Mouse (Mus musculus) kidney, postnatal 25 days (tissue): ENCODE results near the gene Rnf215.
"Not testable (repeated sequence)": the region's sequence is repeated elsewhere in the genome, so short reads cannot be mapped to it uniquely, and the experiment has no call there.

Source experiments
- DNase-seq, 2 experiments: peaks; one replicate each; pipeline ENCODE4 v3.0.0; 2021; ENCODE audit warnings: mixed read lengths in 2 of 2

Gene Rnf215

GRCm38 (mm10) chr11:4113970-4114369 lies 21.0 kb upstream of the Rnf215 start:
- no peak for DNase-seq

DNA sequence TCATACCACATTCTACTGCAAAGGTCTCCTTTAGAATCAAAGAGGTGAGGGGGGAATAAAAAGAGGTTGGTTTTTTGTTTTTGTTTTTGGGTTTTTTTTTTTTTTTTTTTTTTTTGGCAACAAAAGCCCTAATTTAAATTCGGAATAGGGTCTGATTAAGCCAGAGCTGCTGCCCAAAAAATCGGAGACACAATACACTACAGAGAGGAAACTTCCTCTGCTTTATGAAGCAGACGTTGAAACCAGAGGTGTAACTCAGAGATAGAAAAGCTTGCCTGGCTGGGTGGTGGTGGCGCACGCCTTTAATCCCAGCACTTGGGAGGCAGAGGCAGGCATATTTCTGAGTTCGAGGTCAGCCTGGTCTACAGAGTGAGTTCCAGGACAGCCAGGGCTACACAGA lies 20.5 kb upstream of the Rnf215 start:
- not testable (repeated sequence) for DNase-seq

DNA sequence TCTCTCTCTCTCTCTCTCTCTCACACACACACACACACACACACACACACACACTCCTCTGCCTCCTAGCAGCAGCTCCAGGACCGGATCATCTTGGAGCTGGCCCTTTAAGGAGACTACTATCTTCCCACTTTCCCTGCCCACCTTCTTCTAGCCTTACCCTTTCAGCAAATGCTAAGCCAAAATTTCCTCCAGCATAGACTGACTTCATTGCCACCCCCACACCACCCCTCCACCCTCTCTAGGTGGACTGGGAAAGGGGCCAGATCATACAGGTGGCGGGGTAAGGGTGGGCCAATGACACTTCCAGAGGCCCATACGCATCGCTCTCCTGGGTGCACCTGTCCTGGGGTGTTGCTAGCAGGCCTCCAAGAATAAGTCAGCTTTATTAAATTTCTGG lies 19.6 kb upstream of the Rnf215 start:
- no peak for DNase-seq

GRCm38 (mm10) chr11:4116458-4117141 lies 18.4 kb upstream of the Rnf215 start:
- DNase-seq = peak in 1 of 2 experiments; percentile 39

DNA sequence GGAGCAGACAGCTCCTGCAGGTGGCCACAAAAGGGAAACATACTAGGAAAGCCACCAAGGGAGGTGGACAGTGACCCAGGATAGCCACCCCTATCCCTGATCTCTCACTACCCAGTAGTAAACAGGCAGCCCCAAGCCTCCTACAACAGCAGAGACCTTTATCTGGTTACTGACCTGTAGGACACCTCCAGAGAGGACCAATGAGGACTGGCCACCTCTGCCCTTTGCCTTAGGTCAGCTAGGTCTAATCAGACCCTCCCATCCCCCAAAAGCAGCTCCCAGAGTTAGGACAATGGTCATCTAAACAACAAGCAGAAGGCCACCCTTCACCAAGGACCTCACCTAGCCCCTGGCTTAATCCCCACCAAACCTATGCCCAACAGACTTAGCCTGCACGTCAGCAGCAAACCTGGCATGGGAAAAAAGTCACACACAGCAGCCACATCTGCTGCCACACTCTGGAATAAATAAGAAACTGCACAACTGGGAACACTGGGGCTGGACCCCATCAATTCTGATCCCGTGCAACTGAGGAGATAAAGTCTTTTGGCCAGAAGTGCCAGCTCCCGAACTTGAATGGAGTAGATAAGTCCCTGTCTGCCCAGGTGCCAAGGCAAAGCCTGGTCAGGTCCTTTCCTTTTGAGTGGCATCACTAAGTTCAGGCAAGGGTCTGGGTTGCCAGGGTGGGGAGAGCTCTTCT lies 17.5 kb upstream of the Rnf215 start:
- DNase-seq = no peak

GRCm38 (mm10) chr11:4118081-4118921 lies 16.7 kb upstream of the Rnf215 start:
- DNase-seq = peak; percentile 84 to 87

GRCm38 (mm10) chr11:4119635-4120034 lies 15.4 kb upstream of the Rnf215 start:
- no peak for DNase-seq

DNA sequence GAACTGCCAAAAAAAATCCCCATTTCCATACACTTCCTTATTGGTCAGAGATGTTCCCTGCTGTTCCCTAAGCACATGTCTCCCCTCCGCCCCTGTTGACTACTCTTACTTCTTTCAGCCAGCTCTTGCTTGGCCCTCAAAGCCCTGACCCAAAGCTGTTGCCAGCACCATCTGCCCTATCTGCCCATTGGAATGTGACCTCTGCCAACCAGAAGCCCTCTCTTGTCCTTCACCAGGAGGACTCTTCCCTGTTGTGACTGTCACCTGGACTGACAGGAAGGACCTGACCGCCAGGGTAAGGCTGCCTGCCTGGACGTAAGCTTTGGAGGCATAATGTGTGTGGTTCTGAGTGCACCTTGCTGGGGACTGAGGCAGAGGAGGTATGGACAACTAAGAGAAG lies 13.3 kb upstream of the Rnf215 start:
- DNase-seq = no peak

- DNase-seq = no peak
Measured at GRCm38 (mm10) chr11:4122226-4122625, 12.8 kb upstream of the Rnf215 start.

DNA sequence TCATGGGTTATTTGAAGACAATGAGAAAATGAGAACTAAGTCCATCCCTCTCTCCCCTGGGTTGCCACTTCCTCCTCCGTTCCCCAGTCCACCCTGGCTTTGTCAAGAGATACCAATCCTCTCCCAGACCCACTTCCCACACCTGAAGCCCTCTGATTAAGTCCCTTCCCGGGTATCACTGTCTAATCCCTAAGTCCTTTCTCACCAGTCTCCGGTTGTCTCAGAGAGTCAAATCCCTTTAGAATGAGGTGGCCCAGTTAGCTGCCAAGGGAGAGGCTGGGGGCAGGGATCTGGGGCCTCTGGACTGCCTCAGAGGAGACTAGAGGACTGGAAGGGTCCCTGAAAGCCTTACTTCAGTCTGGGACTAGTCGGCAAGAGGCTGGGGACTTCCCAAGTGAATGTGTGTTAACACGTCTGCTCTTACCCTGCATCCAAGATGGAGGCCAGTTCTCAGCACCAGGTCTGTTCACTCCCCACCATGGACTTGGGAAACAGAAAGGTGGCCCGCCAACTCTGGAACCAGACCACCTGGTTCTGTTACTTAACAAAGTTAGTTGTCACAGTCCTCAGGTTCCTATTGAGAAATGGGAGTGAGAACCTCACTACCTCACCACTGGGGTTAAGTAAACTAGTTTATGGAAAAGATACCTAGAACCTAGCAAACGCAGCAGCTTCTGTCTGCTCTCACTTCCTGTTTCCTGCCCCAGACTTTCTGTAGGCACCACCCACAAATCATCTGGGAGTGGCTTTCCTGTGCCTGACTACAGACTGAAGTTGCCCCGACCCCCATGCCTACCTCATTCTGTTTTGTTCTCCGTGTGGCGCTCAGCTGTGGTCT lies 12.0 kb upstream of the Rnf215 start, which contains the start of gene Sec14l2:
Gene Sec14l2 (minus strand): TSS at position 674 of the 838 bp plus-strand sequence.
- DNase-seq = no peak

- DNase-seq = peak; percentile 36 to 41
Measured at GRCm38 (mm10) chr11:4123922-4124321, 11.1 kb upstream of the Rnf215 start.

GRCm38 (mm10) chr11:4127059-4127458 lies 7.9 kb upstream of the Rnf215 start:
- no peak for DNase-seq

DNA sequence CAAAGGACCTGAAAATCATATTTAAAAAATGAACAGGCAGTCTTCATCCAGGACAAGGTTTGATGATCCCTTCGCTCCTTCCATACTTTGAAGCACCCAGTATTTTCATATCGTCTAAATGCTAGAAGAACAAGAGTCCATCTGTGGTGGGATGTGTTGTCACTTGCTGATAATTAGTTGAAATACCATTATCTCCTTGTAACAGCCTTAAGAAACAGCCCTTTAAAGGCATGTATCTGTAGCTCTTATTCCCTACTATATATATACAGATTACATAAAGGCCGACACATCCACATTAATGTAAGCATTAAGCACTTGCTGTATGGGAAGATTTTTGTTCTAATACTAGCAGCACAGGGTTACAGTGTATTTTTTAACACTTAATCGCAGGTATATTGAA lies 6.5 kb upstream of the Rnf215 start:
- not testable (repeated sequence) for DNase-seq

- peak in 1 of 2 experiments; percentile 31 for DNase-seq
Measured at GRCm38 (mm10) chr11:4133450-4133849, 1.6 kb upstream of the Rnf215 start.

DNA sequence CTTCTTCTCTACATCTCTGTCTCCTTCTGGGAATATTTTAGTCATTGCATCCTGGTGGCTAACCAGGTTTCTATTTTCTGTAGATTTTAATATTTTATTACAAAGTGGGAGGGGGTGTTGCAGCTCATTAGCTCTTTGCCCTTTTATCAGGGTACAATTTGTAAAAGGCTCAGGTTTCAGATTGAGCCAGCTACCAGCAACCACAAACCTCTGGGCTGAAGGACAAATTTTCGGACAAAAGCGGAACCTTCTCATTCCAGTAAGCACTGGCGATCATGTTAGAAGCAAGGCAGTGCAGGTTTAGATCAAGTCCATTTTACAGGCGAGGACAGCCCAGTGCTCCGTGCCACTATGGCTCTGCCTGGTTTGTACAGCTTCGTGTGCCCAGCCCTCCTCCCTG lies 602 bp upstream of the Rnf215 start:
- no peak for DNase-seq

DNA sequence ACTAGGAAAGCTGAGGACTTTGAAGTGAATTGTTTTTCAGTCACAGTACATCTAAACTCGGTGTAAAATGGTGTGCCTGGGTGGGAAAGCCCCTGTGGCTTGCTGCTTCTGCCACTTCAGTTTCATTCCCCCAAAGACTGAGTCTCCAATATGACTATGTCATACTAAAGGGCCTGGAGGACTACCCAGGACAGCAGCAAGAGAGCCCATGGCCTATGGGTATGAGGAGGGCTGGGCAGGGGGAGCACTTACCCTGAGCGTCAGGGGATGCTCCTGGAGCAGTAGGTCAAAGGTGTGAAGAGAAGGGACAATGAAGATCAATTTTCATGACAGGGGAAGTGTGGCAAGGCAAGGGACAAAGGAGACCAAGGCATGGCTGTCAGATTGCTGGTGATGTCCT lies 4.0 kb downstream of the Rnf215 start:
- DNase-seq = no peak

GRCm38 (mm10) chr11:4141505-4141904 lies 6.5 kb downstream of the Rnf215 start:
- no peak for DNase-seq

- no peak for DNase-seq
Measured at GRCm38 (mm10) chr11:4142352-4142751, 7.3 kb downstream of the Rnf215 start.

DNA sequence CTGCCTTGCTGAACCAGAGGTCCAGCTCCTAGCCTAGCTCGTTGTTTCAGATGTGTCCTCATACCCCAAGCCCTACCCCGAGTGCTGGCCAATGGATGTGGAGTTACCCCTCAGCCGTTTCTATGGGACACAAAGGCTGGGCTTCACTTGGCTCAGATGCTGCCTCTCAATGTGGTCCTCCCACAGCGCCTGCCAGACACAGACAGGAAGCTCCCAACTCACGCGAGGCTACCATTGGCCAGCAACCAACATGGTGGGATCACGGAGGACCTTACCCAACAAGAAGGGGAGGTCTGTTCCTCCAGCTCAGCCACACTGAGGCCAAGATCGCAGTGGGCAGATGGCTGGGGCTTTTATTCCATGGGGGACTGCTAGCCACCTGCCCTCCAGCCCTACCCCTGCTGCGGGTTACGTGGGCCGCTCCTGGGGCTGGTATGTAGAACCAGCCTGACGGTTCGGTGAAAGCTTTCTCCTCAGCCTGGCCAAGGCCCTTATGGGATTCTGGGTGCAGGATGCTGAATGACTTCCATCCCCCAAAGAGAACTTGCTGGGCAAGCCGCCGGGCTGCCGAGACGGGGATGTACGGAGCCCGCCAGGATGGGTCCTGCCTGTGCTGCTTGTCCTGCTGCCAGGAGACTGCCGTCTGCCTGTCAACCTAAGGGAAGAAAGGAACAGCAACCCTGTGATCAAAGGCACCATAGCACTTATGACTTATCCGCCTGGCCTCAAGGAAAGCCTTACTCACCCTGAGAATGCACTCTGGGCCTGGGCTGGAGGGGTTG lies 8.5 kb downstream of the Rnf215 start:
- peak in 1 of 2 experiments; percentile 43 for DNase-seq

DNA sequence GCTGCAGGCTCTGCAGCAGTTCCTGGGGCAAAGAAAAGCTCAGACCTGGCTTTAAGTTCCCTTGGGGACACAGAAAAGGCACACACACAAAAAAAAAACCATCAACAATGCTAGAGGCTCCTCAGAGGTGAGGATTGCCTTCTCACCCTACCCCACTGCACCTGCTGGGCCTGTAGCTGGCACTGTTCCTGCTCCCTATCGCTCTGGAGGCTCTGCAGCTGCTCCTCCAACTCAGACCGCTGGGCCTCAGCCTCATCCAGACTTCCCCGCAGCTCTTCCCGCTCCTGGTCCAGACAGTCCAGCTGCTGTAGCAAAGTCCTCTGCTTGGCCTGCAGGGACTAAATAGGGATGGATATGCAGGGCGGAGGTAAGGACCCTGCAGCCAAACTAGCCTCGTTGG lies 11.4 kb downstream of the Rnf215 start:
- peak in 1 of 2 experiments; percentile 35 for DNase-seq

DNA sequence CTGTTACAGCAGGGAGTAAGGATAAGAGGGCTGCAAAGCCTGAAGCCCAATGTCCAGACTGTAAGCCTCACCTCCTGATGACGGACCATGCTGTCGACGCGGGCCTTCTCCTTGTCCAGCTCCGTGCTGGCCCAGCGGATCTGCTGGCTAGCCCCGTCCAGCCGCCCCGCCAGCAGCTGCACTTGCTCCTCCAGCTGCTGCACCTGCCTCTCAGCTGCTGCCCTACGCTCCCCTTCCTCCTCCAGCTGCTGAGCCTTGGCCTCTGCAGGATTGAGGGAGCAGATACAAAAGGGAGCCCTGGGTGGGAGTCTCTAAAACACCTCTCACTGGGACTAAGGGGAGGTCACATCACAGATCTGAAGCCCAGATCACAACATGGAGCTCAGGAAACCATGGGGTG lies 12.1 kb downstream of the Rnf215 start:
- DNase-seq = peak in 1 of 2 experiments; percentile 33

GRCm38 (mm10) chr11:4148120-4148519 lies 13.1 kb downstream of the Rnf215 start:
- peak; percentile 52 to 78 for DNase-seq
